Mouse (Mus musculus): ENCODE results near the gene Actn3.

- TF ChIP-seq POLR2A (IDR thresholded peaks at IDR 0.05; ENCODE audit: borderline replicate concordance, insufficient read depth, low read length) = no peak
- no peak for TF ChIP-seq CTCF (IDR thresholded peaks at IDR 0.05; ENCODE audit: borderline replicate concordance, insufficient read depth, low read depth, low read length)
Observed at GRCm38 (mm10) chr19:4896780-4897520, 19.2 kb upstream of the Actn3 start.
